Mouse (Mus musculus) spleen, postnatal 4 days (tissue): ENCODE measurements at regions not wholly inside any gene's neighbourhood (a gene's known extent, or its start where the extent isn't known, plus 50 kb on each side); places are given as distances from the start of the nearest gene placed in this dataset.

Experiments used
- DNase-seq, 2 experiments: peaks; one replicate each; pipeline ENCODE4 v3.0.0; 2022; ENCODE audit warnings: low spot score in 2 of 2

DNA sequence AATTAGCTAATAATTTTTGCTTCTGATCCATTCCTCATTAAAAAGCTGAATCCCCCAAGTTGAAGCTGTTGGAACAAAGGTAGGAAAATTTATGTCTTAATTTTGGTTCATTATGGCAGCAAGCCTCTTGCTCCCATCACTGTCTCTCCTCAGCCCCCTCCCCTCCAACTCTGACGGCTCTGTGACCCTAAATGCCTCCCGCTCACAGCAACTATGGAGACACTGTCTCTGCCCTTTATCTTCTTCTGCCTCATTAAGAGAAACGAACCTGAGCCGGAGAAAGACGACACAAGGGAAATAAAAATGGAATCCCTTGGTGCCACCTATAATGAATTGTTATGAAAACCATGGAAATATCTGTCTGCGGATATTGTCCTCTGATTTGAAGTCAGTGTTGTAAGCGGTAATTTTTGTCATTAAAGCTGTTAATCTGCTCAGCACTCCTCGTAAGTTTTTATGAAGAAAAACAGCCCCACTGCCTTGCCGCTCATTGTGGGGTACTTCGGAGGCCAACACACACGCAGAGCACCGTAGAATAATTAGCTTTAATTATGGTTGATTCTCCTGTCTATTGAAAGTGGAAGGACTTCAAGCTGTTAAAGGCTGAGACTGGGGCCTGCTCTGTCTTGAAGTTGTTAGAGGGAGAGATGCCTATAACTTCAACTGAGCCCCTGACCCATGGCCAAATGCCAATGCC, 208.1 kb upstream of the Clint1 start:
- no peak for DNase-seq

DNA sequence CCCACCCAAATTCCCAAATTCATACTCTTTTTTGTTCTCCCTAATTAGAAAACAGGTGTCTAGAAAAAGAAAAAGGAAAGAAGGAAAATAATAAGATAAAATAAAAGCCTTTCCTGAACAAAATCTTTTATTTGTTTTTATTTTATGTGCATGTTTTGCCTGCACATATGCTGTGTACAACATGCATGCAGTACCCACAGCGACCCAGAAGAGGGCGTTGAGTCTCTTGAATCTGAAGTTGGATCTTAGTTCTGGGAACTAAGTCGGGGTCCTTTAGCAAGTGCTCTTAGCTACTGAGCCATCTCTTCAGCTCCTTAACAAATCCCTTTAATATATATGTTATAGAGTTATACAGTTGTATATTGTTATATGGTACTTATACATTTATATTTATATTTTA, 206.0 kb upstream of the Clint1 start:
- DNase-seq: no peak

DNA sequence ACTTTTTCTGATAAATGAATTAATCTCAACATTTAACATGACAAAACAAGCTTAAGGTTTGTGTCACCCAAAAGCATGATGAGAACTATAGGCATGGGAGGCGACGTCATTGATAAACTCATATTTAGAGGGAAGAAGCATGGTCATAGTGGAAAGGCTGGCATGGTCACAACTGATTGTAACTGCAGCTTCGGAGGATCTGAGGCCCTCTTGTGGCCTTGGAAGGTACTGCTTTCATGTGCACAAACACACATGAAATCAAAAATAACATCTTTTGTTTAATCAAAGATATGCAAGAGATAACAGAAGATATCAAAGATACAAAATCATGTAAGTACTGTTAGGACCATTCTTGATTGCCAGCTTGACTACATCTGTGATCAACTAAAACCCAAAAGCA, 204.0 kb upstream of the Clint1 start:
- no peak for DNase-seq

DNA sequence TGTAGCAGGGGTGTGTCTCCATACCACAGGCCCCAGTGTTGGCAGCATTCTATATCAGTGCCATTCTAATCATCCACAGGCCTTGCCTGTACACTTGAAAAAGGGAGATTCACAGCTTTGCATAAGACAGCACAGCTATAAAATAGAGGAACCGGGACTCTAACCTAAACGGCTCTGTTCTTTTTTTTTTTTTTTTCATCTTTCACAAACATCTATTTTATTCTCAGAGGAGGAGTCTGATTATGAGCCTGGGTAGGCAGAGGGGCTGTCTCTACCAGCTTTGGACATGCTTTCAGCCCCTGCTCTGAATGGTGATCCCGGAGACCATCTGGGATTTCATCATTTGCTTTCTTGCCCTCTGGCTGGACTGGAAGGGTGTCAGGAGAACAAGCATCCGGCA, 195.6 kb upstream of the Clint1 start:
- DNase-seq: no peak

DNA sequence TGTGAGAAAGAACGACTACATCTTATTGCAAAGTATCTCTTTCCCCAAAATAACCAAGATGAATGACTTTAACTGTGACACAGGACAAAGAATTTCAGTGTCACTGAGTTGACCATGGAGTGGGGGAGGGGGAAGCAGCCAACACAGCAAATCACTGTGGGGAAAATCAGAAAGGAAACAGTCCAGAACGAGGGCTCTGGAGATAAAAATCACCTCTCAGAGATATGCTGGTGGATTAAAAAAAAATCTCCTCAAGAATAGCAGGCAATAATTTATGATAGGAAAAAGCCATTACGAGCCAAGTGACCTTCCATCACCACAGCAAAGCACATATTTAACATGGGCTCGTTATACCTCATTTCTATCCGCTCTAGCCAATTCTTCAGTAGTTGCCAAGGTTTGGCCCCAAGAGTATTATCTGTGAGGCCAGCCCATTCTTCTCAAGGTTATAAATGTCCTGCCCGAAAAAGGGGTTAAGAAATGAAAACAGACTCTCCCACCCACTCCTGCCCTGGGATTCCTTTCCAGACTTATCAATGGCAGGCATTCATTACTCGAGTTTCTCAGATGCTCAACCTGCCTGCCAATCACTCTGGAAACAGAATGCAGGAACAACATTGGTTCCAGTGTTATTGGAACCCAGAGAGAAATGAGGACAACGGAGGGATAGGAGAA, 181.6 kb upstream of the Clint1 start:
- no peak for DNase-seq

DNA sequence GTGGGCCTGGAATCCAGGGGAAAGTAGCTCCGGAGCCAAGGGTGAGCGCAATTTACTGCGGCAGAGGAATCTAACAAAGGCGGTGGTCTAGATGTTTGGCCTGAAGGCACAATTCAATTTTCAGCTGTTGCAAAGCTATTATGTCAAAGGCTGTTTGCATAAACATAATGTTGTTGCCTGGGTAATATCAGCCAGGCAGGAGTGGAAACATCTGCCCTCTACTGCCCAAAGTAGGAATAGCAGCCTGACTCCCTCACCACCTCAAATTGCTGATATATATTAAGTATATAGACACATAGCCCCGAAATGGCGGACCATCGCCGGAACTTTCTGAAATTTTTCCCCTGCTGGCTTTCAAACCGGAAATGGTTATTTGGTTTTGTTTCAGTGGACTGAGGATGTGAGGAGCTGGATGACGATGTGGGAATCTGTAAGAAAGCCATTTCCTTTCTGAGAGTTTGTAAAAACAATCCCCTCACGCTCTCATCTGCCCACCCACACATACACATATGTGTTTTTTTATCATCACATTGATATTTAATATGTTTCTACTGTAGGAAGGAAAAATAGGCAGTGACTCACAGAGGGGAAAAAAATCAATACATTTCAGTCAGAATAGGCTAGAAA, 173.1 kb upstream of the Clint1 start:
- peak; percentile 34 to 77 for DNase-seq

DNA sequence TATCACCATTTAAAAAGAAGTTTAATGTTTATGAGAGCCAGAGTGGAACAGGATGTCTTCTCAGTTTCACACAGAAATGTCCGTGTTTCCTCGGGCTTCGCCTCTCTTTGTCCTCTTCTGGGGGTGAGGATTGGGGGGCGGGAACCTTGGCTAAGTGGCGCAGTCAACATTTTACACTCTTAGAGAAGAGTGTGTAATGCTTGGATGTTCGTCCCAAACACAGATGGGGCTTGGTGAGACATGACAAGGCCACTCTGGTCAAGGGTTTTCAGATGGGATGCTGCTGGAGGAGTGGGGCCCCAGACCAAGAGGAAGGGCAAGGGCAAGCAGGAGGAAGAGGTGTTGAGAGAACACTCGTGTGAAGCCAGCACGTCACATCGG, 172.6 kb upstream of the Clint1 start:
- DNase-seq: no peak

DNA sequence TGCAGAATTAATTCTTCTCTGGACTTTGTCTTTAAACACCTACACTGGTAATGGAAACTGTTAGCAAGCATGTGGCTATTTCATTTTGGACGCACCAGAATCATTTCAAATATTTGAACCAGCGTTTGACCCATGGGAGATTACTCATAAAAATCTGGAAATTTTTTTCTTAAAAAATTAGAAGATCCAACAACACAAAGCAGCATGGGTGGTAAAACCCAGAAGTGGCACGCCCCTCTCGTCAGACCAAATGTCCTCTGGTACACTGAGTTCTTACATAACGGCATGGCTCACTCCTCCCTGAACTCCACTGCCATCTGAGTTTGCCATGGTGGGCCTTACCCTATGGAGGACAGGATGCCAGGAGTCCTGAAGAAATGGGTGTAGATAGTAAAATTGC, 166.3 kb upstream of the Clint1 start:
- no peak for DNase-seq

DNA sequence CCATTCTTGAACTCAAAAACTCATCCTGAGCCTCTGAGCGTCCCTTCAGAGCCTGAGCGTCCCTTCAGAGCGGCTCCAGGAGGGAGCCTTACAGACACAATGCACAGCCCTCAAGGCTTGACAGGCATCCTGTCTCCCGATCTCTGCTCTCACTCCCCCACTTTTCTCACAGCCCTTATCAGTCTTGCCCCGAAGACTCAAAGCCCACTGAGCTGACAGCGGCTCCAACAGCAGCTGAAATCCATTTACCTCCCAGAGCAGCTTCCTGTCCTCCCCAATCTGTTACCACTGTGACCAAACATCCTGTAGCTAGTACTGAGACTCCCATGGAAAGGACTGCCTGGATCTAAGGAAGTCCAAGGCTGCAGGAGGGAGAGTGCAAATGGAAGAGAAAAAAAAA, 158.6 kb upstream of the Clint1 start:
- DNase-seq: no peak

DNA sequence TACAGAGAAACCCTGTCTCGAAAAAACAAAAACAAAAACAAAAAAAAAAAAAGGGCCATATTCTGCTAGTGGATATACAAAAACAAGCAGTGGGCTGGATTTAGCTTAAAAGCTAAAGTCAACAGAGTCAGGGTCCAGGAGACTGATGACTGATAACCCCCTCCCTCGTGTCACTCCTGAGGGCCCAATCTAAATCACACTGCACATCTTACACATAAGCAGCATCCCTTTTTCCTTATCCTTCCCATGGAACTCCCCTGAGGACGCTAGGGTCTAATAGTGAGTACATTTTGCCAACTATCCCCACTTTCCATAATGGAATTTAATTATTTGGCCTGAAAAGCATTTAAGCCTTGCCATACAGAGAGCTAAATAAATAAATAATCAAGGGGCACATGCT, 150.3 kb upstream of the Clint1 start:
- DNase-seq: no peak

DNA sequence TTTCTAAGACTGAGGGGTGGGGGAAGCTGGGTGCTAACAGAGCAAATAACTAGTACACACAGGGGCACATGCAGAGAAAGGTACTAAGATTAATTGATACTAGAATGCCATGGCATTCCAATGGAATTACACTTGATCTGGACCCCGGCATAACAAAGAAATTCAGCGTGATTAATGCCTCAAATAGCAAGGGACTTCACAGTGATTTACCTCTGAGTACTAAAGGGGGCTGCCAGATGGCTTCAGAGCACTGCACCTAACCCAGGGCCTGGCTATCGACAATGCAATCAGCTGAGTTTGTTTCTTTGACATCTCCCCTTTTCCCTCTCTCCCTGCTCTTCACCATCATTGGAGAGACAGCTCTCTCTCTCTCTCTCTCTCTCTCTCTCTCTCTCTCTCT, 148.9 kb upstream of the Clint1 start:
- no peak for DNase-seq

DNA sequence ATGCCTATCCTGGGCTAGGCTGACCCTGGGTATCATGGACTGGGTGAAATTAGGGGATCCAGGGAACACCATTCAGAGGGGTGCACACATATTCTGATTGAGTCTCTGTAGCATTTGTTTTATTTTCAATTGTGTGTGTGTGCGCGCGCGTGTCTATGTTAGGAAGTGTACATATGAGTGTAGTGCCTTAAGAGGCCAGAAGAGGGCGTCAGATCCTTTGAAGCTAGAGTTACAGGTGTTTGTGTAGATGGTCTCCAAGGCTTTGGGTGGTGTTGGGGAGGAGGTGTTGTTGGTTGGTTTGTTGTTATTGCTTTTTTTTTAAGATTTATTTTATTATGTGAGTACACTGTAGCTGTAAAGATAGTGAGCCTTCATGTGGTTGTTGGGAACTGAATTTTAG, 147.4 kb upstream of the Clint1 start:
- DNase-seq: no peak

DNA sequence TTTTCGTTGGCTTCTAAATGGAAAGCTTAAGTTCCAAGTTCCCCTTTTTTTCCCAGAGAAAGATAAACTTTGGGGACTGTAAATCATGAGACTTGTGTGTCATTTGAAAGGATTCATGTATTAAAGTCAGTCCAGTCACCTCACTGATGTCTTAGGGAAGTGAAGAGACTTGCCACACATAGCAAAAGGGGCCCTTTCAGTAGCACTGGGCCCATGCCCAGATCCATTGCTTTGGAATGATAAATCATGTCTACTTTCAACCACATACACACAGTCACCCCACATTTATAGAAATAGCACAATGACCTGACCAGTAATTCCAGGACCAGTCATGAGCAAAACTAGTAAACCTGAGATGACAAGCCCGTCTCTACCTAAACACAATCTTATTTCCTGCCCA, 133.2 kb upstream of the Clint1 start:
- no peak for DNase-seq

DNA sequence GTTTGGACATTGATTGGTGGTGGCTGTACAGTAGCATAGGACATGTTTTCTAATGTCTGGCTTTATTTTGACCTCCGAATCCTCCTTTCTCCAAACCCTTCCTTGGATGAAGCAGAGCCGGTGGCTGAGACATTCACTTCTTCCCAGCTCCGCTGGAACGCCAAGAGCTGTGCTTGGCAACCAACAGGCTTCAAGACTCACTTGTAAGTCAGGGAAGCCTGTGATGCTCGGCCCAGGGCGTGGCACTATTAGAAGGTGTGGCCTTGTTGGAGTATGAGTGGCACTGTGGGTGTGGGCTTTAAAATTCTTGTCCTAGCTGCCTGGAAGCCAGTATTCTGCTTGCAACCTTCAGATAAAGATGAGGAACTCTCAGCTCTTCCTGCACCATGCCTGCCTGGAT, 132.0 kb upstream of the Clint1 start:
- DNase-seq: no peak

DNA sequence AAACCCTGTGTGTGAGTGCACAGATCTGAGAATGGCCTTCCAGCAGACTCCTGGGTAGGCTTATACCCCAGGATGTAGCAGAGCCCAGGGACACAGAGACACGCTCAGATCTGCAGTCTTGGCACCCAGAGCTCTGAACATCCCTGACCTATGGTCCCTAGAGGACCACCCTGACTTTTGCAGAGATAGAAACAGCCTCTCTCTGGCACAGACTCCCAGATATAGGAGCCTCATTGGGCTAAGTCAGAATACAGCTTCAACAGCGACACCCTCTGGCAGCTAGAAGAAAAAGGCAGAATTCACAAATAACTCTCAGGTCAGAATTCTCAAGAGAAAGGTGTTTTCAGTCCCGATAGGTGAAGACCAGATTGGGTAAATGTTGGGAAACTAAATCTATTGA, 115.3 kb upstream of the Clint1 start:
- DNase-seq: no peak

DNA sequence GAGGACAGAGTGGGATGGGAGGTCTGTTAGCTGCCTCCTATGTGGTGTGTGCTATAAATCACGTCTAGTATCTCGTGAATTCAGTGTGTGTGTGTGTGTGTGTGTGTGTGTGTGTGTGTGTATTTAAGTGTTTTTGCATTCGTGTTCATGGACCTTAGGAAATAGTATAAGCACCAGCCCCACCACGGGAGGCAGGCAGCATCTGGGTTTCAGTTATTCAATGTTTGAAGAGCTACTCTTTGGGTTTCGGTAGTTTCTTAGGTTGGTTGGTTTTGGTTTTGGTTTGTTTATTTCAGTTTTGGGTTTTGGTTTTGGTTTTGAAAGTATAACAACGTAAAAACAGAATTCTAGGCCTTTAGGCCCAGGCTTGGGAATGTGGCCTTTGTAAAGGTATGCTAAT, 113.5 kb upstream of the Clint1 start:
- DNase-seq: no peak

DNA sequence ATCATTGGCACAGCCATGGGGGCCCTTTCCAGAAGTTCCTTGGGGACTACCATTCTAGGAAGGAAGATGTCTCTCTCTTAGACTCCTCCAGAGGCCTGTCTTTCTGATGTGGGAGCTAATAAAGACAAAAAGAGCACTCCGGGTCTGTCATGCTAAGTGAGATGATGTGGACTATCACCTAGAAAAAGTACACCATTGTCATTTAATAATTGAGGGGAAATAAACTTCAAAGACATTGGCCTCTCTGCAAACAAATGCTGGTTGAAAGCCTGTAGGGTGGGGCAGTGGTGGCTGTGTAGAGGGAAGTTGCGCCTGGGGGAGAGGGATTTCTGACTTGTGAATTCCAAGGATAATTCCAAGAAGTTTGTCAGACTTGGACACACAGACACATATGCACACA, 105.9 kb upstream of the Clint1 start:
- DNase-seq: no peak

DNA sequence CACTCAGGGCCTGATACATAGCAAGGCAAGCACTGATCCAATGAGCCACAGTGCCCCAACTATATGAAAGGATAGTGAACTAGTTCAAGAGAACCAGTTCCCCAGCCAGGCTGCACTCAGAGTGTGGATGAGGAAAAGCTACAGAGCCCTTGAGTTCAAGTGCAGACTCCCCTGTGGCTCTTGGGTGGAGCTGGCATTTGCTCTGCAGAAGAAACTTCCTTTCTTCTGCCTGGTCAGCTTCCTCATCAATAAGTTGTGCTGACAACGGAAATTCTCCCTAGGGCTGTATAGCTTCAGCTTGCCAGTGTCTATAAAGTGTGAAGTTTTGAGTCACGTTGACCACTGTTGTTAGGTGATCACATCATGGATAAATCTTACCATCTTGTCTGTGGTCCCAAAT, 101.6 kb upstream of the Clint1 start:
- DNase-seq: no peak

DNA sequence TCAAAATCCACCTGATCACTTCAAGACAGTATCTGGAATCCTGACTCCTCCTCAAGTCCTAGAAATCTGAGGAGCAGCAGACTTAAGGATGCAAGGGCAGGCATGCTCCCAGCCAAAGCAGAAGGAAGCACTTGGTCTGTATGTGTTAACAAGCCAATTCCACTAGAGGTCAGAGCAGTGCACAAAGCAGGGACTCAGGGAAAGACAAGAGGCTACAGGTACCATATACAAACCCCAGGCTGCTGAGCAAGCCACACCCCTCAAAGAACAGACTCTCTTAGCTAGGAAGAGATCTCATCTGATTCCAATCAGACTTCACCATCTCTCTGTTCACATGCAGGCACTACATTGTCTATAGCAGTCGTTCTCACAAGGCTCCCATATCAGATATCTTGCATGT, 99.6 kb upstream of the Clint1 start:
- peak in 1 of 2 experiments; percentile 21 for DNase-seq

DNA sequence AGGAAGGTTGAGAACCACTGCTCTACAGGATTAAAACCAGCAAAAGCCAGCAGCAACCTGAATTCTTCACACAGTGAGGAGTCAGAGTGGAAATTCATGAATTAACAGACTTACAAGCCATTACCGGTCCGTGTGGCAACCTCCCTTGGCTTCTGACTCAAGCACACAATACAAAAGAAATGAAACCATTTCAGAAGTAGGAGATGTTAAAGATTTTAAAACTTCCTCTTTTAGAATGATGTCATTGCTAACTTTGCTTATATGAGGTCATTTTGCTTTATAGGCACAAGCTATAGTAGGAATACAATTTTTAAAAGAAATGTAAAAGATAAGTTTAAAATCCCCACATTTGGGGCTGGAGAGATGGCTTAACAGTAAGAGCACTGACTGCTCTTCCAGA, 99.1 kb upstream of the Clint1 start:
- no peak for DNase-seq

DNA sequence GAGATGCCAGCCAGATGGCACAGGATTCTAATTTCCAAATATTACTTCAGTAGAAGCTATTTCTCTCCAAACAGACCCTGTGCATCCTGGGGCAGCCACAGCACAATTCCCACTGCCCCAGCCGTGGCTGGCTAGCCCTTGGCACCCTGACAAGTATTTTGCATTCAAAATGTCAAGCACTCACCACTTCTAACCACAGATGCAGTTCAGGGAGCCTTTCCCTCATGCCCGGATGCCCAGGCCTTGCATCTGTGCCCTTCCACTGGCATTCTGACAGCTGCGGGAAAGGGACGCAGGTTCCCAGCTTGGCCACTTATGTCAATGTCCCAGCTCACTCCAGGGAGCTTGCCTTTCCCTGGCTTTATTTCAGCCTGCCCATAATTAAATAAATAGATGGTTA, 84.8 kb upstream of the Clint1 start:
- DNase-seq: no peak

DNA sequence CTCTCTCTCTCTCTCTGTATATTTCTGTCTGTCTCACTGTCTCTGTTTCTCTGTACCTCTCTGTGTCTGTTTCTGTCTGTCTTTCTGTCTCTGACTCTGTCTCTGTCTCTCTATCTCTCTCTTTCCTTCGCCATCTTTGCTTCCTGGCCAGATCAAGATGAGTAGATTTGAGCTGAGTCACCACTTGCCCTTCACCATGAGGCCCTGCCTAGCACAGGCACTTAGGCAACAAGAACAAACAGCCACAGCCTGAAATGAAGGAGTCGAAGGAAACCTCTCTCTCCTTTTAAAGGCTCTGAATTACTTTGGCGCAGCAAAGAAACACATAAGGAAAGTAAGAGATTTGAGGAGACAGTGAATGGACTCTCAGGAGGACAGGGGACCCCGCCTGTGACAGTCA, 69.4 kb upstream of the Clint1 start:
- no peak for DNase-seq

DNA sequence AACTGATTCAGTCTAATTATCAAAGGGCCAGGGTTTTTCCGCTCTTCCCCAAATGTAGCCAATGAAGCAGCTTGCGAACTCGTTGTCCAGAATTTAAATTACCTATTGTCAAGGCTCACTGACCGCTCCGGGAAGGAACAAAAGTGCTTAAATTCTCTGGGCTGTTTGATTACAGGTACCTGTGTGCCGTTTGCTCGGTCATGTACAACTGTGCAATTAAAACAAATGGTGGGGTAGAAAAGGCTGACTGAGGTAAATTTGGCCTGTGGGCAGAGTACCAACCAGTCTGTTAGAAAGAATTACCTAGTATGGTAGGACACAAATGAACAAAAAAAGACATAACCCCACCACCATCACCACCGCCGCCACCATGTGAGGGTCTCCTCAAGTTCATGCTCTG, 66.0 kb upstream of the Clint1 start:
- no peak for DNase-seq

DNA sequence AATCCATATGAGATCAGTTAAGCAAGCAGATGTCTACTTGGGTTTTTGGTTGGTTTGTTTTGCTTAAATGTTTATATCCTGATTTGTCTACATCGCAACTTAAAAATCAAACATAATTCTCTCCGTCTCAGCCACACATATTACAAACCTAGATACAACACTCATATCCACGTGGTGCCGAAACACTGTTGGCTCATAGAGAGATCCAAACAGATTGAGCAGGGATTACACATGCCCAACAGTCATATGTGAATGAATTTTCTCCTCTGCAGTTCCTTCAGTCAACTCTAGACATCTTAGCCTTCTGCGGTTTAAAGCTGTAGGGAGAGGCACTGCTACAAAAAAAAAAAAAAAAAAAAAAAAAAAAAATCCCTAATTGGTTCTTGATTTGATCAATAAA, 64.4 kb upstream of the Clint1 start:
- no peak for DNase-seq
